Mouse (Mus musculus) liver, embryonic 14.5 days (tissue): Measurements from ENCODE around the gene Gtf2i.

Experiments
- CTCF ChIP-seq: IDR thresholded peaks from 2 replicates; pipeline ENCODE4 v1.5.1; 2016; ENCODE audit warnings: antibody characterized with exemption, low read depth, control low read depth
- EP300 ChIP-seq: IDR thresholded peaks from 2 replicates; pipeline ENCODE4 v1.6.1; 2016; ENCODE audit warnings: antibody characterized with exemption, low read depth

DNA sequence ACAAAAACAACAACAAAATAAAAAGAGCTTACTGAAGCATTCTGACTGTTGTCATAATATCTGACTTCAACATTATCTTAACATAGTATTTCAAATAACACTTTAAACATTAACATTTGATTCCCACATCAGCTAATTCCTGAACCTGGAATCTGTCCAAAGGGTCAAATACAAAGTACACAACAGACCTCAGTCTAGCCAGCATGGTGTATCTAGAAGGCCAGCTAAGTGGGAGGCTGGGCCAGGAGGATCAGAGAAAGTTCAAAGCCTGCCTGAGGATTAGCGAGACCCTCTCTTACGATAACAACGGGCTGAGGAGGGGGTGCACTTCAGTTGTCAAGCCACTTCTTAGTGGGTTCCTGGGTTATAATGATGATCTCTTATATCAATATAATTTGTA lies 26.5 kb downstream of the Gtf2i start:
- TF ChIP-seq CTCF = no peak
- TF ChIP-seq EP300 = no peak
